Mouse (Mus musculus) heart, embryonic 14.5 days (tissue): Measurements from ENCODE around the gene Zfp804a. TPM values are rescaled to one million over a fixed set of nuclear protein-coding genes. Genes with fewer than 3 reads are reported as not detected.

Experiments
- ATAC-seq: fragments of 200-750 bp; cut with Nextera tagmentation; 2 replicates; pipeline ENCODE4 v1.8.0; 2017; ENCODE audit warnings: low read depth, moderate TSS enrichment; ENCODE audit not compliant: insufficient number of reproducible peaks, insufficient read depth, low FRiP score
- H3K27ac ChIP-seq, 2 experiments: fragments of 200-500 bp in 1 of 2; fragments of 300-500 bp in 1 of 2; sonication (generic) in 1 of 2; replicated peaks in 1 of 2; 2 replicates each; pipeline ENCODE4 v1.5.1; 2012 to 2014; ENCODE audit warnings: low read depth in 2 of 2, low read length in 2 of 2, control low read depth in 1 of 2, mild to moderate bottlenecking in 1 of 2, mixed read lengths in 1 of 2; ENCODE audit not compliant: control insufficient read depth in 1 of 2, insufficient read depth in 1 of 2
- H3K27me3 ChIP-seq: fragments of 300-500 bp; sonication (generic); 2 replicates; pipeline ENCODE4 v1.6.1; 2014; ENCODE audit warnings: mild to moderate bottlenecking, low read length, control low read depth; ENCODE audit not compliant: control insufficient read depth, insufficient read depth
- H3K36me3 ChIP-seq: fragments of 300-500 bp; sonication (generic); 2 replicates; pipeline ENCODE4 v1.6.1; 2014; ENCODE audit warnings: mild to moderate bottlenecking, control low read depth, low read length, mixed read lengths; ENCODE audit not compliant: control insufficient read depth, insufficient read depth
- H3K4me1 ChIP-seq, 2 experiments: fragments of 200-500 bp in 1 of 2; fragments of 300-500 bp in 1 of 2; sonication (generic) in 1 of 2; 2 replicates each; pipeline ENCODE4 v1.6.1; 2012 to 2014; ENCODE audit warnings: low read length in 2 of 2, control low read depth in 1 of 2, mixed read lengths in 1 of 2; ENCODE audit not compliant: control insufficient read depth in 2 of 2, insufficient read depth in 2 of 2
- H3K4me2 ChIP-seq: fragments of 300-500 bp; sonication (generic); 2 replicates; pipeline ENCODE4 v1.6.1; 2014; ENCODE audit warnings: mild to moderate bottlenecking, low read length
- H3K4me3 ChIP-seq, 2 experiments: fragments of 200-500 bp in 1 of 2; fragments of 300-500 bp in 1 of 2; sonication (generic) in 1 of 2; 2 replicates each; pipeline ENCODE4 v1.5.1; 2012 to 2014; ENCODE audit warnings: low read length in 2 of 2, mild to moderate bottlenecking in 2 of 2, control low read depth in 1 of 2, low read depth in 1 of 2, moderate library complexity in 1 of 2; ENCODE audit not compliant: control insufficient read depth in 1 of 2, insufficient read depth in 1 of 2
- H3K9ac ChIP-seq: fragments of 300-500 bp; sonication (generic); 2 replicates; pipeline ENCODE4 v1.6.1; 2014; ENCODE audit warnings: mild to moderate bottlenecking, low read length
- H3K9me3 ChIP-seq: fragments of 300-500 bp; sonication (generic); 2 replicates; pipeline ENCODE4 v1.6.1; 2016; ENCODE audit warnings: low read length, control low read depth; ENCODE audit not compliant: control insufficient read depth
- WGBS: fragments of 180-500 bp; shearing (Covaris S2); extraction: QIAGEN DNeasy Blood & Tissue Kit; methylation state at CpG from one replicate; pipeline ENCODE4 v1.1.7; 2014; 5-methylcytosine and 5-hydroxymethylcytosine counted together
- polyA plus RNA-seq: library from polyadenylated mRNA; unstranded; fragments of >200 nt; fragmentation: Nextera tagmentation; extraction: Ambion mirVana; gene quantifications from 2 replicates; pipeline ENCODE4 v1.2.1, GENCODE M21; 2014

The Zfp804a gene
- polyA plus RNA-seq, 1 experiment from 2014 or later: 0.42 TPM

- Histone ChIP-seq H3K36me3 (no peaks in the 10 kb centered on the region), H3K9me3 (no peaks in the 10 kb centered on the region), H3K9ac (no peak overlapping the region), H3K27me3 (no peaks in the 10 kb centered on the region), H3K4me1 (no peaks in the 10 kb centered on the region), H3K27ac (no peak overlapping the region), H3K4me3 (no peak overlapping the region), H3K4me2 (no peak overlapping the region)
- ATAC-seq: no peak
- 79% methylated on average over 3 of the region's 3 CpGs for WGBS
These were observed 23.9 kb downstream of the Zfp804a start for GRCm38 (mm10) chr2:82076883-82077282.

- H3K9me3 ChIP-seq: no peaks in the 10 kb centered on the region
- WGBS: 82% methylated on average over 6 of the region's 6 CpGs
These were observed 25.4 kb downstream of the Zfp804a start for GRCm38 (mm10) chr2:82078287-82078994.

GRCm38 (mm10) chr2:82080678-82081077, 27.7 kb downstream of the Zfp804a start:
- H3K9ac ChIP-seq: no peak overlapping the region

More at GRCm38 (mm10) chr2:82078287-82078994, 25.4 kb downstream of the Zfp804a start:
- no peaks in the 10 kb centered on the region for H3K4me1 ChIP-seq
- H3K27me3 ChIP-seq: no peaks in the 10 kb centered on the region
- H3K4me2 ChIP-seq: no peak overlapping the region
- no peak overlapping the region for H3K9ac ChIP-seq
- no peak overlapping the region for H3K4me3 ChIP-seq
- no peaks in the 10 kb centered on the region for H3K36me3 ChIP-seq
- ATAC-seq: no peak
- H3K27ac ChIP-seq: no peak overlapping the region

GRCm38 (mm10) chr2:82113148-82113547, 60.1 kb downstream of the Zfp804a start:
- H3K9me3 ChIP-seq: no peaks in the 10 kb centered on the region

More at GRCm38 (mm10) chr2:82080678-82081077, 27.7 kb downstream of the Zfp804a start:
- no peaks in the 10 kb centered on the region for H3K9me3 ChIP-seq
- H3K4me1 ChIP-seq: no peaks in the 10 kb centered on the region
- H3K36me3 ChIP-seq: no peaks in the 10 kb centered on the region
- ATAC-seq: no peak
- H3K4me2 ChIP-seq: no peak overlapping the region
- WGBS: 56% methylated on average over 4 of the region's 4 CpGs
- no peaks in the 10 kb centered on the region for H3K27me3 ChIP-seq
- no peak overlapping the region for H3K4me3 ChIP-seq
- no peak overlapping the region for H3K27ac ChIP-seq

GRCm38 (mm10) chr2:82113650-82114049, 60.6 kb downstream of the Zfp804a start:
- no peak for ATAC-seq
- WGBS: 78% methylated on average over 2 of the region's 2 CpGs
- Histone ChIP-seq H3K36me3 (no peaks in the 10 kb centered on the region), H3K27me3 (no peaks in the 10 kb centered on the region), H3K4me2 (no peak overlapping the region), H3K27ac (no peak overlapping the region), H3K4me3 (no peak overlapping the region), H3K9me3 (no peaks in the 10 kb centered on the region), H3K4me1 (no peaks in the 10 kb centered on the region), H3K9ac (no peak overlapping the region)

More at GRCm38 (mm10) chr2:82113148-82113547, 60.1 kb downstream of the Zfp804a start:
- ATAC-seq: no peak
- 54% methylated on average over 1 of the region's 1 CpGs for WGBS
- H3K4me2 ChIP-seq: no peak overlapping the region
- no peak overlapping the region for H3K27ac ChIP-seq
- H3K4me1 ChIP-seq: no peaks in the 10 kb centered on the region
- H3K27me3 ChIP-seq: no peaks in the 10 kb centered on the region
- no peak overlapping the region for H3K9ac ChIP-seq
- no peaks in the 10 kb centered on the region for H3K36me3 ChIP-seq
- H3K4me3 ChIP-seq: no peak overlapping the region

- Histone ChIP-seq H3K36me3 (no peaks in the 10 kb centered on the region), H3K4me1 (no peaks in the 10 kb centered on the region), H3K4me2 (no peak overlapping the region), H3K27me3 (no peaks in the 10 kb centered on the region), H3K4me3 (no peak overlapping the region), H3K9me3 (no peaks in the 10 kb centered on the region), H3K27ac (no peak overlapping the region), H3K9ac (no peak overlapping the region)
- ATAC-seq: no peak
- 49% methylated on average over 2 of the region's 2 CpGs for WGBS
These were observed 66.6 kb downstream of the Zfp804a start for GRCm38 (mm10) chr2:82119577-82119976.

- Histone ChIP-seq H3K27me3 (no peaks in the 10 kb centered on the region), H3K27ac (no peak overlapping the region), H3K9ac (no peak overlapping the region), H3K36me3 (no peaks in the 10 kb centered on the region), H3K4me3 (no peak overlapping the region), H3K4me2 (no peak overlapping the region), H3K4me1 (no peaks in the 10 kb centered on the region), H3K9me3 (no peaks in the 10 kb centered on the region)
- ATAC-seq: no peak
- WGBS: 89% methylated on average over 2 of the region's 2 CpGs
These were observed 125.7 kb downstream of the Zfp804a start for GRCm38 (mm10) chr2:82178693-82179092.

- WGBS: 79% methylated on average over 1 of the region's 1 CpGs
- Histone ChIP-seq H3K27ac (no peak overlapping the region), H3K4me2 (no peak overlapping the region), H3K4me3 (no peak overlapping the region), H3K36me3 (no peaks in the 10 kb centered on the region), H3K27me3 (no peaks in the 10 kb centered on the region), H3K9me3 (no peaks in the 10 kb centered on the region), H3K4me1 (no peaks in the 10 kb centered on the region), H3K9ac (no peak overlapping the region)
- ATAC-seq: no peak
These were observed 128.0 kb downstream of the Zfp804a start for GRCm38 (mm10) chr2:82181010-82181409.
